Mouse (Mus musculus): ENCODE measurements around the gene Gne. TPM values are rescaled to one million over a fixed set of nuclear protein-coding genes. Genes with fewer than 3 reads are reported as not detected.

Gene Gne
- polyA plus RNA-seq, 1 experiment from 2014 or later: 36.3 TPM

- H3K4me3 ChIP-seq: peak overlapping the region; percentile 84
- no peaks in the 10 kb centered on the region for H3K36me3 ChIP-seq
- no peaks in the 10 kb centered on the region for H3K27me3 ChIP-seq (replicated peaks)
- H3K27ac ChIP-seq (ENCODE audit: poor library complexity, severe bottlenecking): peak overlapping the region; percentile 96
- 9% methylated on average over 9 of the region's 9 CpGs for WGBS
- ATAC-seq (ENCODE audit: insufficient number of reproducible peaks, low FRiP score): peak; percentile 67
- peak overlapping the region; percentile 76 for H3K4me2 ChIP-seq
- H3K9ac ChIP-seq: peak overlapping the region; percentile 89
- no peaks in the 10 kb centered on the region for H3K9me3 ChIP-seq (replicated peaks)
- H3K4me1 ChIP-seq (replicated peaks): peaks cover 25% of the 10 kb centered on the region
Measured at GRCm38 (mm10) chr4:44072873-44073441, 11.0 kb downstream of the Gne start.

DNA sequence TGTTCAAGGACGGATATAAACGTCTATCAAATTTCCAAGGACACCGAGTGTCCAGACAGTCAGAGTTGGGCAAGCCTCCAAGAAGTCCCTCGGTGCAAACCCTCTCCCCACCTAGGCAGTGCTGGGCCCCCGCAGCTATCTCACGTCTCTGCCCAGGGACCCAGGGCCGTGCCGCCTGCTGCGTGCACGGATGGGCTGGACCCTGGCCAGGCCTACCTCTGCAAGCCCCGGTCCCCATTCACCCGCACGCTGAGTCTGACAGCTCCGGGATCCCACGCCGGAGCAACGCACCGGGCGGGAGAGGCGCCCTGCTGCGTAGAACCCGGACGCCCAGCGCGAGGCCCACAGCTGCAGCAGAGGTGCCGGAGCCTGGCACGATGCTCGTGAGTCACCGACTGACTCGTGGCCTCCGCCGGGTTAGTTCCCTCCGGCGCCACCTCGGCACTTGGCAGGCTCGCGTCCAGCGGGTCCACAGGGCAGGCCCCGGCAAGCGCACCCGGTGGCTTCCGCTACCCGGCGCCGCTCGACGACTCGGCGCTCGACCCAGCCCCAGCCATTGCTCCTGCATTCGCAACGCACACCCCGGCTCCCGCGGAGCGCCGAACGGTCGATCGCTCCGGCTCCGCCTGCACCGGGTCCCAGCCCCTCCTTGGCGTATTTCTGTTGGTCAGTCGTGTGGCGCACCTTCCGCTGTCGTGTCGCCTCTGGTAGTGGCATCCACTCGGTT is 11.7 kb downstream of the Gne start:
- peak; percentile 96 for ATAC-seq (ENCODE audit: insufficient number of reproducible peaks, low FRiP score)
- Histone ChIP-seq H3K27ac (ENCODE audit: poor library complexity, severe bottlenecking) (peak overlapping the region; percentile 96), H3K4me1 (replicated peaks) (peaks cover 31% of the 10 kb centered on the region), H3K9me3 (replicated peaks) (no peaks in the 10 kb centered on the region), H3K4me2 (peak overlapping the region; percentile 76), H3K36me3 (no peaks in the 10 kb centered on the region), H3K9ac (peak overlapping the region; percentile 89), H3K4me3 (peak overlapping the region; percentile 84), H3K27me3 (replicated peaks) (no peaks in the 10 kb centered on the region)
- under 1% methylated on average over 70 of the region's 70 CpGs for WGBS

GRCm38 (mm10) chr4:44071741-44072145 is 12.2 kb downstream of the Gne start:
- Histone ChIP-seq H3K4me3 (peak overlapping the region; percentile 84), H3K4me1 (replicated peaks) (peaks cover 37% of the 10 kb centered on the region), H3K4me2 (peak overlapping the region; percentile 76), H3K27me3 (replicated peaks) (no peaks in the 10 kb centered on the region), H3K9me3 (replicated peaks) (no peaks in the 10 kb centered on the region), H3K36me3 (no peaks in the 10 kb centered on the region), H3K9ac (peak overlapping the region; percentile 89), H3K27ac (ENCODE audit: poor library complexity, severe bottlenecking) (peak overlapping the region; percentile 96)
- 6% methylated on average over 11 of the region's 11 CpGs for WGBS
- 0 out of 2 replicates have a peak, but pooled peaks have one; percentile 3 for ATAC-seq (ENCODE audit: insufficient number of reproducible peaks, low FRiP score)

DNA sequence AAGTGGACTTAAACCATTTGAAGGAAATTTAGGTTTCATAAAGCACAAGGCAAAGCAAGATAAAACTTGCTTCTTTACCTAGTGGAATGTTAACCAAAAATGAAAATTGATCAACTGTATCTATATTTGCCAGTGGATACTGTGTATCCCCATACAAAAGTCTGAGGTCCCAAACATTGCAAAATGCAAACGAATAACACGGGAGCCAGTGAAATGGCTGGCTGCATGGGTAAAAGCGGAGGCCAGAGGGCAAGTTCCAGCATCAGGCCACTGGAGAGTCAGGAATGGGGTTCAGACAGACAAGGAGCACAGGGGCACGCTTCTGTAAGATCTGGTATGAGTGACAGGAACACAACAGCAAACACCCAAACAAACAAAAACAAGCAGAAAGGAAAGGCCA is 13.3 kb downstream of the Gne start:
- Histone ChIP-seq H3K4me2 (peak overlapping the region; percentile 76), H3K9me3 (replicated peaks) (no peaks in the 10 kb centered on the region), H3K36me3 (0 out of 2 replicates have a peak, but pooled peaks cover 3% of the 10 kb centered on the region), H3K27ac (ENCODE audit: poor library complexity, severe bottlenecking) (peak overlapping the region; percentile 96; the same call in 1 of the 2 replicates), H3K27me3 (replicated peaks) (no peaks in the 10 kb centered on the region), H3K4me3 (peak overlapping the region; percentile 84), H3K9ac (peak overlapping the region; percentile 89; the same call in 1 of the 2 replicates), H3K4me1 (replicated peaks) (peaks cover 39% of the 10 kb centered on the region)
- 79% methylated on average over 4 of the region's 4 CpGs for WGBS
- ATAC-seq (ENCODE audit: insufficient number of reproducible peaks, low FRiP score): no peak

DNA sequence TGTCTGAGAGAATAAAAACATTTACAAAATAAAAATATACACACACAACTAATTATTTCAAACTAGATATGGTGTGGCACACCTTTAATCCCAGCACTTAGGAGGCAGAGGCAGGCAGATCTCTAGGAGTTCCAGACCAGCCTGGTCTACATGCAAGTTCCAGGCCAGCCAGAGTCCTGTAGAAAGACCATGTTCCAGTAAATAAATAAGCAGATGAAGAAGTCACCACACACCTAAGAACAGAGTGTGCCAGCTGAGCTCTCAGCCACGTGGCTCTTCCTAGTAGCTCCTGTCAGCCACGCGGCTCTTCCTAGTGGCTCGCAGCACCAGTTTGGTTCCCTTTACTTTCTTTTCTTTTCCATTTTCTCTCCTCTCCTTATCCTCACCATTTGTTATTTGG is 14.6 kb downstream of the Gne start:
- Histone ChIP-seq H3K4me1 (replicated peaks) (peaks cover 39% of the 10 kb centered on the region), H3K9ac (no peak overlapping the region), H3K27ac (ENCODE audit: poor library complexity, severe bottlenecking) (peak overlapping the region; percentile 25), H3K36me3 (0 out of 2 replicates have a peak, but pooled peaks cover 3% of the 10 kb centered on the region), H3K9me3 (replicated peaks) (no peaks in the 10 kb centered on the region), H3K4me3 (no peak overlapping the region), H3K27me3 (replicated peaks) (no peaks in the 10 kb centered on the region), H3K4me2 (no peak overlapping the region)
- 93% methylated on average over 4 of the region's 4 CpGs for WGBS
- no peak for ATAC-seq (ENCODE audit: insufficient number of reproducible peaks, low FRiP score)

DNA sequence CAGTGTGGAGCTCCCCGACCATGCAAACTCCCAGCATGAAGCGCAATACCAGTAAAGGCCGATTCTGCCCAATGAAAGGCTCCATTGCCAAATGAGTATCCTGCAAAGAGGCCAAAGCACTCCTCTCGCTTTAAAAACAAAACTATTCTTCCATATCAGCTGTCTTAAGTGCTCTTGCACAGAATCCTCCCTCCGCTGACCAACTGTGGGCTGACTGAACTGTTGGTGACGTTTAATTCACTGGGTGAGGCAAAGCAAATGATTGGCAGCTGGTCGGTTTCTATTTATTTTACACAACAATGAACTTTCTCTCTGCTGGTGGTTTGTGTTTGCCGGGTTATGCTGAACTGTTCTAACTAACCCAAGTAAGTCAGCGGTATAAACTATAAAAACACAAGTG is 15.2 kb downstream of the Gne start:
- Histone ChIP-seq H3K9me3 (replicated peaks) (no peaks in the 10 kb centered on the region), H3K27ac (ENCODE audit: poor library complexity, severe bottlenecking) (peak overlapping the region; percentile 91), H3K4me1 (replicated peaks) (peaks cover 39% of the 10 kb centered on the region), H3K4me2 (peak overlapping the region; percentile 44), H3K36me3 (0 out of 2 replicates have a peak, but pooled peaks cover 3% of the 10 kb centered on the region), H3K4me3 (peak overlapping the region; percentile 16; the same call in 1 of the 2 replicates), H3K27me3 (replicated peaks) (no peaks in the 10 kb centered on the region), H3K9ac (peak overlapping the region; percentile 11; the same call in 1 of the 2 replicates)
- no peak for ATAC-seq (ENCODE audit: insufficient number of reproducible peaks, low FRiP score)
- WGBS: 29% methylated on average over 9 of the region's 9 CpGs

GRCm38 (mm10) chr4:44066891-44067290 is 17.1 kb downstream of the Gne start:
- 74% methylated on average over 6 of the region's 6 CpGs for WGBS
- H3K4me3 ChIP-seq: no peak overlapping the region
- H3K9me3 ChIP-seq (replicated peaks): no peaks in the 10 kb centered on the region
- H3K27me3 ChIP-seq (replicated peaks): no peaks in the 10 kb centered on the region
- peaks cover 36% of the 10 kb centered on the region for H3K4me1 ChIP-seq (replicated peaks)
- peaks cover 13% of the 10 kb centered on the region; the same call in 1 of the 2 replicates for H3K36me3 ChIP-seq
- H3K4me2 ChIP-seq: no peak overlapping the region
- no peak overlapping the region for H3K9ac ChIP-seq
- H3K27ac ChIP-seq (ENCODE audit: poor library complexity, severe bottlenecking): no peak overlapping the region
- no peak for ATAC-seq (ENCODE audit: insufficient number of reproducible peaks, low FRiP score)

DNA sequence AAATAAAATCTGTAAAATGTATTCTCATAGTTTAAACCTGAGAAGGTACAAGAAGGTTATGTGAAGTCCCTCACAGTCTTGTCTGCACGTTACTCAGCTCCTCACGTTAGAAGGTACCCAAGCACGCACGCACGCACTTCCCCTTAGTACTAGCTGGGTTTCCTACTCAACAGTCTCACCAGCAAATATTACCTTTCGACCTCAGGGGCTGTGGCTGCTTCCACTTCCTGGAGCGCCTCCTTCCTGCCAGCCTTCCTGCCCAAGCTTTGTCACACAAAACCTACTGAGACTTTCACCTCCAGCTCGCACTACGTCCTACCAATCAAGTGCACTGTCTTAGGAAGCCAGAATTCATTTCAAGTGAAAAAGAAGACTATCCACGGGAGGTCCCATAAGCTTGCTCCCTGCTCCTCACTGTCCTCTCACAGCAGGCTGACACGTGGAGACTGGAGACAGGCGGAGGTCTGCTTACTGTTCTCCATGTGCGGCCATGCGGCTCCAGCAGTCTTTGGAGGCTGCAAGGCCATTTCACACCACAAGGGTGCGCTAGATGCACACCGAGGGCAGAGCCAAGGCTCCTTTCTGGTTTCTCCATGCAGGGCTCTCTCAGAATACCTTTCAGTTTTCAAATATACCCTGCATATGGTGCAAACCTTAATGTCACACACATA is 18.5 kb downstream of the Gne start:
- peak; percentile 68 for ATAC-seq (ENCODE audit: insufficient number of reproducible peaks, low FRiP score)
- H3K4me1 ChIP-seq (replicated peaks): peaks cover 26% of the 10 kb centered on the region
- no peaks in the 10 kb centered on the region for H3K9me3 ChIP-seq (replicated peaks)
- no peaks in the 10 kb centered on the region for H3K27me3 ChIP-seq (replicated peaks)
- H3K36me3 ChIP-seq: peaks cover 19% of the 10 kb centered on the region
- H3K4me2 ChIP-seq: peak overlapping the region; percentile 40
- H3K27ac ChIP-seq (ENCODE audit: poor library complexity, severe bottlenecking): no peak overlapping the region
- 32% methylated on average over 16 of the region's 16 CpGs for WGBS
- no peak overlapping the region for H3K9ac ChIP-seq
- no peak overlapping the region for H3K4me3 ChIP-seq

- Histone ChIP-seq H3K36me3 (peaks cover 32% of the 10 kb centered on the region), H3K27me3 (replicated peaks) (no peaks in the 10 kb centered on the region), H3K27ac (ENCODE audit: poor library complexity, severe bottlenecking) (no peak overlapping the region), H3K4me2 (no peak overlapping the region), H3K9ac (no peak overlapping the region), H3K4me1 (replicated peaks) (peaks cover 15% of the 10 kb centered on the region), H3K4me3 (no peak overlapping the region), H3K9me3 (replicated peaks) (no peaks in the 10 kb centered on the region)
- no peak for ATAC-seq (ENCODE audit: insufficient number of reproducible peaks, low FRiP score)
- WGBS: 88% methylated on average over 14 of the region's 14 CpGs
Measured at GRCm38 (mm10) chr4:44062816-44063215, 21.2 kb downstream of the Gne start.

- 74% methylated on average over 9 of the region's 9 CpGs for WGBS
- Histone ChIP-seq H3K9ac (no peak overlapping the region), H3K27ac (ENCODE audit: poor library complexity, severe bottlenecking) (no peak overlapping the region), H3K36me3 (peaks cover 32% of the 10 kb centered on the region), H3K4me3 (no peak overlapping the region), H3K27me3 (replicated peaks) (no peaks in the 10 kb centered on the region), H3K4me1 (replicated peaks) (peaks cover 9% of the 10 kb centered on the region), H3K9me3 (replicated peaks) (no peaks in the 10 kb centered on the region), H3K4me2 (no peak overlapping the region)
- ATAC-seq (ENCODE audit: insufficient number of reproducible peaks, low FRiP score): no peak
Measured at GRCm38 (mm10) chr4:44062062-44062461, 21.9 kb downstream of the Gne start.

DNA sequence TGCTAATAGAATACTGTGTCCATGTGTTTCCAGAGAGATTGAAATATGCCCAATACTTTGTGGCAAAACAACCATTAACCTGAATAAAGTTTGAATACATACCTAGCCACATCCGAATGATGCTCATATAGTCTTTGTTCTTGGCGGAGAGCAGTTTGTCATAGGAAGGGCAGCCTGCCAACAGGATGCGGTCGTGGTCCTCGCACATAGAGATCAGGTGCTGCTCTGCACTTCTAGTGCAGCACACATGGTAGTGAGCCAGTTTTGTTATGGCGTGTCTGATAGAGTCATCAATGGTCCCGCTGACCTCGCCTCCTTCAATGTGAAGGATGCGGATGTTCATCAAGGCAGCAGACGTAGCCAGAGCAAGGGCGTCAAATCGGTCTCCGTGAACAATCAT is 24.3 kb downstream of the Gne start:
- 92% methylated on average over 13 of the region's 13 CpGs for WGBS
- ATAC-seq (ENCODE audit: insufficient number of reproducible peaks, low FRiP score): no peak

More for the DNA sequence above, 24.3 kb downstream of the Gne start:
- H3K4me2 ChIP-seq: no peak overlapping the region
- H3K9me3 ChIP-seq (replicated peaks): no peaks in the 10 kb centered on the region
- no peak overlapping the region for H3K27ac ChIP-seq (ENCODE audit: poor library complexity, severe bottlenecking)
- no peak overlapping the region for H3K4me3 ChIP-seq
- H3K36me3 ChIP-seq: peaks cover 35% of the 10 kb centered on the region
- no peaks in the 10 kb centered on the region for H3K27me3 ChIP-seq (replicated peaks)
- no peak overlapping the region for H3K9ac ChIP-seq
- H3K4me1 ChIP-seq (replicated peaks): peaks cover 4% of the 10 kb centered on the region; the same call in 1 of the 2 replicates

Data from heart, embryonic 12.5 days (tissue).